Mouse (Mus musculus) midbrain, embryonic 13.5 days (tissue): ENCODE data around the gene 2610008E11Rik. TPM values are rescaled to one million over a fixed set of nuclear protein-coding genes. Genes with fewer than 3 reads are reported as not detected.
"Not testable (repeated sequence)": the region's sequence is repeated elsewhere in the genome, so short reads cannot be mapped to it uniquely, and the experiment has no call there.

Source experiments
- ATAC-seq: fragments of 200-750 bp; cut with Nextera tagmentation; 2 replicates; pipeline ENCODE4 v1.8.0; 2017; ENCODE audit warnings: mild to moderate bottlenecking, moderate TSS enrichment, moderate library complexity
- H3K27ac ChIP-seq: fragments of 300-500 bp; sonication (generic); 2 replicates; pipeline ENCODE4 v1.5.1; 2015; ENCODE audit warnings: inconsistent platforms, mild to moderate bottlenecking, moderate library complexity
- H3K27me3 ChIP-seq: fragments of 300-500 bp; sonication (generic); 2 replicates; pipeline ENCODE4 v1.6.1; 2015; ENCODE audit warnings: mild to moderate bottlenecking, inconsistent platforms
- H3K36me3 ChIP-seq: fragments of 300-500 bp; sonication (generic); 2 replicates; pipeline ENCODE4 v1.6.1; 2015; ENCODE audit warnings: mild to moderate bottlenecking, inconsistent platforms
- H3K4me1 ChIP-seq: fragments of 300-500 bp; sonication (generic); replicated peaks from 2 replicates; pipeline ENCODE4 v1.6.1; 2015; ENCODE audit warnings: inconsistent platforms
- H3K4me2 ChIP-seq: fragments of 300-500 bp; sonication (generic); replicated peaks from 2 replicates; pipeline ENCODE4 v1.6.1; 2015; ENCODE audit warnings: moderate library complexity, mild to moderate bottlenecking, inconsistent platforms
- H3K4me3 ChIP-seq: fragments of 300-500 bp; sonication (generic); replicated peaks from 2 replicates; pipeline ENCODE4 v1.5.1; 2015; ENCODE audit warnings: mild to moderate bottlenecking, inconsistent platforms
- H3K9ac ChIP-seq: fragments of 300-500 bp; sonication (generic); replicated peaks from 2 replicates; pipeline ENCODE4 v1.6.1; 2015; ENCODE audit warnings: mild to moderate bottlenecking, inconsistent platforms
- H3K9me3 ChIP-seq: fragments of 300-500 bp; sonication (generic); 2 replicates; pipeline ENCODE4 v1.6.1; 2016; ENCODE audit warnings: mild to moderate bottlenecking, inconsistent platforms
- WGBS: fragments of 180-500 bp; shearing (Covaris S2); methylation state at CpG from one replicate; pipeline ENCODE4 v1.1.7; 2015; 5-methylcytosine and 5-hydroxymethylcytosine counted together
- polyA plus RNA-seq: library from polyadenylated mRNA; unstranded; fragments of >200 nt; fragmentation: Nextera tagmentation; extraction: Ambion mirVana; gene quantifications from 2 replicates; pipeline ENCODE4 v1.2.1, GENCODE M21; 2015

2610008E11Rik gene
- 59.1 and 63.2 TPM in 2 replicates for polyA plus RNA-seq

- under 1% methylated on average over 36 of the region's 36 CpGs for WGBS
- peaks cover 32% of the 10 kb centered on the region for H3K4me1 ChIP-seq
- ATAC-seq: peak; percentile 100
- peak within 1 kb of the TSS; percentile 66 for H3K4me3 ChIP-seq
- peak within 1 kb of the TSS; percentile 65 for H3K4me2 ChIP-seq
- H3K27me3 ChIP-seq: no peaks in the 10 kb centered on the region
- H3K27ac ChIP-seq: peak within 1 kb of the TSS; percentile 99
- H3K9me3 ChIP-seq: no peaks in the 10 kb centered on the region
- peak within 1 kb of the TSS; percentile 87 for H3K9ac ChIP-seq
- H3K36me3 ChIP-seq: peaks cover 19% of the 10 kb centered on the region
Measured at GRCm38 (mm10) chr10:79097161-79097754, at the start of gene 2610008E11Rik. TSS of gene 2610008E11Rik (minus strand) at chr10:79097600.

GRCm38 (mm10) chr10:79116125-79116849 lies 18.9 kb upstream of the 2610008E11Rik start:
- H3K9ac ChIP-seq: no peak overlapping the region
- no peaks in the 10 kb centered on the region for H3K36me3 ChIP-seq
- peak; percentile 89 for ATAC-seq
- no peak overlapping the region for H3K4me3 ChIP-seq
- H3K27me3 ChIP-seq: no peaks in the 10 kb centered on the region
- no peak overlapping the region for H3K27ac ChIP-seq
- no peak overlapping the region for H3K4me2 ChIP-seq
- H3K4me1 ChIP-seq: no peaks in the 10 kb centered on the region
- WGBS: 49% methylated on average over 4 of the region's 4 CpGs
- H3K9me3 ChIP-seq: no peaks in the 10 kb centered on the region

DNA sequence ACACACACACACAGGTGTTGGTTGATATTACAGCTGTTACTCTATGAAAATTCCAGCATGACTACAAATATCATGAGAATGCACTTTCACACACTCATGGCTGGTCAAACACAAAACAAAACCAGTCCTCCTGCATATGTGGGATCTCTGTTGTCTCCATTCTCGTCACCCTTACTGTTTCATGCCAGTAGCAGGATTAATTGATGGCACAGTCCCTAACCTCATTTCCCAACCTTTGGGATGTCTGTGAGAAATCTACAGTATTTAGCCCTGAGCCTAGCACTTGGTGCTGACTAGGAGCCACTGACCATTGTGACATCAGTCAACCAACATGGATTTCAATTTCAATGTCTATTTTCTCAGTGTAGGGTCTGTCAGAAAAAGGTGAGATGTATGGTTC lies 17.7 kb upstream of the 2610008E11Rik start:
- no peaks in the 10 kb centered on the region for H3K9me3 ChIP-seq
- WGBS: 67% methylated on average over 1 of the region's 1 CpGs
- no peaks in the 10 kb centered on the region for H3K4me1 ChIP-seq

GRCm38 (mm10) chr10:79110482-79110881 lies 13.1 kb upstream of the 2610008E11Rik start:
- WGBS: 86% methylated on average over 5 of the region's 5 CpGs

More for the DNA sequence above, 17.7 kb upstream of the 2610008E11Rik start:
- Histone ChIP-seq H3K27me3 (no peaks in the 10 kb centered on the region), H3K27ac (no peak overlapping the region), H3K4me3 (no peak overlapping the region), H3K9ac (no peak overlapping the region), H3K36me3 (no peaks in the 10 kb centered on the region), H3K4me2 (no peak overlapping the region)
- ATAC-seq: no peak

DNA sequence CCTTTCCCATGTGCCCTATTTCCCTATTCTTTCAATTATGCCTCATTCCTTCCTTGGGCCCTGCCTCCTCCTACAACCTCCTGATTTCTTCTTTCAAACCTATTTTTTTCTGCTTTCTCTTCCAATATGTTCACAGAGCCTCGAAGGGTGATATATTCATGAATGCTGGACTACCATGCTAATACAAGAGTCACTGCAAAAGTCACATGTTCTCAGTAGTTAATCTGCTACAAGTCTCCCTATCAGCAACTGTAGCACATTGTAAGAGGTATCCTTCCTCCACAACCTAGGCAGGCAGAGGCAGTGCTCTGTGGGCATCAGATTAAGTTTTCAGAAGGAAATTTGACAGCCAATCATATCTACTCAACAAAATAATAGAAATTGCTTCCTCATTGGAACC lies 11.8 kb upstream of the 2610008E11Rik start:
- Histone ChIP-seq H3K27me3 (no peaks in the 10 kb centered on the region), H3K9ac (no peak overlapping the region), H3K36me3 (no peaks in the 10 kb centered on the region), H3K4me1 (no peaks in the 10 kb centered on the region), H3K9me3 (no peaks in the 10 kb centered on the region), H3K4me2 (no peak overlapping the region), H3K4me3 (no peak overlapping the region), H3K27ac (no peak overlapping the region)
- ATAC-seq: no peak
- 83% methylated on average over 1 of the region's 1 CpGs for WGBS

More at GRCm38 (mm10) chr10:79110482-79110881, 13.1 kb upstream of the 2610008E11Rik start:
- Histone ChIP-seq H3K27ac (no peak overlapping the region), H3K4me1 (no peaks in the 10 kb centered on the region), H3K4me3 (no peak overlapping the region), H3K9me3 (no peaks in the 10 kb centered on the region), H3K4me2 (no peak overlapping the region), H3K27me3 (no peaks in the 10 kb centered on the region), H3K36me3 (no peaks in the 10 kb centered on the region), H3K9ac (no peak overlapping the region)
- ATAC-seq: no peak

GRCm38 (mm10) chr10:79107531-79107930 lies 10.1 kb upstream of the 2610008E11Rik start:
- no peaks in the 10 kb centered on the region for H3K9me3 ChIP-seq
- no peak overlapping the region for H3K9ac ChIP-seq
- no peak overlapping the region for H3K27ac ChIP-seq
- H3K27me3 ChIP-seq: no peaks in the 10 kb centered on the region
- H3K36me3 ChIP-seq: no peaks in the 10 kb centered on the region
- H3K4me2 ChIP-seq: no peak overlapping the region
- WGBS: 72% methylated on average over 2 of the region's 2 CpGs
- no peak overlapping the region for H3K4me3 ChIP-seq
- no peak for ATAC-seq
- no peaks in the 10 kb centered on the region for H3K4me1 ChIP-seq

DNA sequence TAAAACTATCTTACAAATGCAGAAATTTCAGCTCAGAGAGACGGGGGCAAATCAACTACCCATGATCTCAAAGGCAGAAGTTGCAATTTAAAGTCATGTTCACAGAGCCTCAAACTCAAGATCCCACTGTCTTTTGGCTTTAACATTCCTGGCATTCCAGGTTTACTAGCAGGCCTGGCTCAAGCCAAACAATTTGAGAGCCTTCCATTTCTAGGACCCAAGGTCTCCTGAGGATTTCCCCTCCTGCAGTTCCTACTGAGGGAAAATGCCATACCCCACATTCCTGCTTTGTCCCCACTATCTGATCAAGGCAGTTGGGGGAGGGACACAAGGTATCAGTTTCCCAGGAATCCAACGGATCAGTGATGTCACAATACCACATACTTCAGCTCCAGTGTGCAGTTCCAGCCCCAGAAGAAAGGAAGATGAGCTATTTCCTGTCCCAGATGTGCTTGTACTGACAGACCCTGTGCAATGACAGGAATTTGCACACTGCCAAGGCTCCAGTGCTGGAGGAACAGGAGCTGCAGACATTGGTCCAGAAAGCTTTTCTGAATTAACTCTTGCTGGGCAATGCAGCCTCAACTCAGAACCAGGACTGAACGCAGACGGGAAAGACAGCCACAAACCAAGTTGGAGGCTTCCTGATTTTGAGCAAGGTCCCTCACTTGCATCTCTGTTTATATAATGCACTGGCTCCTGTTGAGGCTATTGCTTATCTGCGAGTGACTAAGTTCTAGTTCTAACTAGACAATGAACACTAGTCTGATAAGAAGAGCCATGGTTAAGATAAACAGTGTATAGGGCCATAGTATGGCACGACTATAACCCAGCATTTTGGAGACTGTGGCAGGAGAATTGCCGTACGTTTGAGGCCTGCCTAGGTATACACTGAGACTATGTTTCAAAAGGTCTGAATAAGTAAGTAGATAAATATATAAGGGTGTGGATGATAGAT lies 9.2 kb upstream of the 2610008E11Rik start:
- no peaks in the 10 kb centered on the region for H3K27me3 ChIP-seq
- no peaks in the 10 kb centered on the region for H3K4me1 ChIP-seq
- 77% methylated on average over 8 of the region's 8 CpGs for WGBS
- no peak overlapping the region for H3K27ac ChIP-seq
- H3K9me3 ChIP-seq: no peaks in the 10 kb centered on the region
- no peak for ATAC-seq
- H3K4me2 ChIP-seq: no peak overlapping the region
- H3K4me3 ChIP-seq: no peak overlapping the region
- no peak overlapping the region for H3K9ac ChIP-seq
- no peaks in the 10 kb centered on the region for H3K36me3 ChIP-seq

GRCm38 (mm10) chr10:79096706-79097105 lies 694 bp downstream of the 2610008E11Rik start:
- WGBS: 17% methylated on average over 2 of the region's 2 CpGs
- Histone ChIP-seq H3K9me3 (no peaks in the 10 kb centered on the region), H3K9ac (peak overlapping the region; percentile 87), H3K4me1 (peaks cover 32% of the 10 kb centered on the region), H3K27ac (peak overlapping the region; percentile 99; the same call in 1 of the 2 replicates), H3K4me2 (peak overlapping the region; percentile 65), H3K27me3 (no peaks in the 10 kb centered on the region), H3K36me3 (peaks cover 24% of the 10 kb centered on the region), H3K4me3 (peak overlapping the region; percentile 66)
- no peak for ATAC-seq

DNA sequence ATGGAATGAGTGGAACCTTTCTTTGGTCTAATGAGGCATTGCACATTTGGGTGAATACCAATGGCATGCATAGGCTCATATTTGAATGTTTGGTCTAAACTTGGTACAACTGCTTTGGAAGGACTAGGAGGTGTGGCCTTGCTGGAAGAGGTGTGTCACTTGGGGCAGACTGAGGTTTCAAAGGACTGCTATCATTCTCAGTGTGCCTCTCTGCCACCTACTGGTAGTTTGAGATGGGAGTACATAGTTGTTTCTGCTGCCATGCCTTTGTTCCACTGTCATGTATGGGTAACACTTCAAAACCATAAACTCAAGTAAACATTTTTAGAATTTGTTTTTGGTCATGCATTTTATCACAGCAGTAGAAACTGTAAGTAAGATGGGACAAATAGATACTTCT lies 5.7 kb downstream of the 2610008E11Rik start:
- H3K4me2 ChIP-seq: no peak overlapping the region
- no peak for ATAC-seq
- no peak overlapping the region for H3K27ac ChIP-seq
- peaks cover 32% of the 10 kb centered on the region for H3K4me1 ChIP-seq
- peaks cover 71% of the 10 kb centered on the region for H3K36me3 ChIP-seq
- H3K9me3 ChIP-seq: peaks cover 12% of the 10 kb centered on the region
- H3K27me3 ChIP-seq: no peaks in the 10 kb centered on the region
- H3K4me3 ChIP-seq: no peak overlapping the region
- no peak overlapping the region for H3K9ac ChIP-seq

DNA sequence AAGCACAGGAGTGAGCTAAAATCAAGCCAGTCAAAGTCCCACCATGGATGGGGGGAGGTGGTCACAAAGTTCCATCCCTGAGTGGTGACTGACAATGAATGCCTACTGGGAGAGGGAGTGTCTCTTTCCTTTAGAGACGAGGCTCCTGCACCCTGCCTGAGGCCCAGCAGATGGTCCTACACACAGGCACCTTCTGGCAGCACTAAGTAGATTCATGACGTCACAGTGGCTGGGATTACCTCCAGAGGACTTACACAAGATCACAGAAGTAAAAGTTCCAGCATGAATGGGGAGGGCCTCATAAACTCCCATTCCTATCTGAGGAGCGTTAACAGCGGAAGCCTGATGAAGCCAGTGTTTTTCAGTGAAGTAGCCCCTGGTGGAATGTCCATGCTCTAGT lies 8.4 kb downstream of the 2610008E11Rik start:
- Histone ChIP-seq H3K9ac (no peak overlapping the region), H3K27ac (no peak overlapping the region), H3K4me1 (peaks cover 7% of the 10 kb centered on the region; the same call in 1 of the 2 replicates), H3K4me3 (no peak overlapping the region), H3K9me3 (peaks cover 14% of the 10 kb centered on the region), H3K36me3 (peaks cover 71% of the 10 kb centered on the region), H3K27me3 (no peaks in the 10 kb centered on the region), H3K4me2 (no peak overlapping the region)
- ATAC-seq: no peak
- 65% methylated on average over 4 of the region's 4 CpGs for WGBS

DNA sequence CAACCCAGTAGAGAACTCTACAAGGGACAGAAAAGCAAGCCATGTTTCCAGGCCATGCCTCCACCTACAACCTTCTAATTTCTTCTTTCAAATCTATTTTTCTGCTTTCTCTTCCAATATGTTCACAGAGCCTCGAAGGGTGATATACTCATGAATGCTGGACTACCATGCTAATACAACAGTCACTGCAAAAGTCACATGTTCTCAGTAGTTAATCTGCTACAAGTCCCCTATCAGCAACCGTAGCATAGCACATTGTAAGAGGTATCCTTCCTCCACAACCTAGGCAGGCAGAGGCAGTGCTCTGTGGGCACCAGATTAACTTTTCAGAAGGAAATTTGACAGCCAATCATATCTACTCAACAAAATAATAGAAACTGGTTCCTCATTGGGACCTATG lies 10.8 kb downstream of the 2610008E11Rik start:
- Histone ChIP-seq H3K27me3 (no peaks in the 10 kb centered on the region), H3K9ac (no peak overlapping the region), H3K4me3 (no peak overlapping the region), H3K9me3 (peaks cover 14% of the 10 kb centered on the region), H3K4me2 (no peak overlapping the region), H3K36me3 (peaks cover 50% of the 10 kb centered on the region), H3K27ac (no peak overlapping the region), H3K4me1 (no peaks in the 10 kb centered on the region)
- no peak for ATAC-seq
- WGBS: 97% methylated on average over 2 of the region's 2 CpGs

GRCm38 (mm10) chr10:79057370-79057769 lies 40.0 kb downstream of the 2610008E11Rik start:
- H3K27ac ChIP-seq, H3K4me1 ChIP-seq, H3K4me2 ChIP-seq, H3K27me3 ChIP-seq, ATAC-seq, H3K9ac ChIP-seq, H3K4me3 ChIP-seq: not testable (repeated sequence)
- Histone ChIP-seq H3K9me3 (peaks cover 23% of the 10 kb centered on the region), H3K36me3 (peaks cover 57% of the 10 kb centered on the region)
- 90% methylated on average over 3 of the region's 3 CpGs for WGBS
